Mouse (Mus musculus): Measurements from ENCODE around the gene Ankrd36.

GRCm38 (mm10) chr11:5540331-5540730 lies 29.2 kb upstream of the Ankrd36 start:
- TF ChIP-seq CTCF (conservative IDR thresholded peaks at IDR 0.05; ENCODE audit: low read length), result no peak
- no peak for TF ChIP-seq NANOG (IDR thresholded peaks at IDR 0.05; ENCODE audit: borderline replicate concordance, low read length)
- TF ChIP-seq POU5F1 (IDR thresholded peaks at IDR 0.05; ENCODE audit: borderline replicate concordance, low read length), result no peak

Measured in E14TG2a.4 (cell line).